Mouse (Mus musculus) liver, embryonic 11.5 days (tissue): ENCODE measurements around the gene Prpsap2. TPM values are rescaled to one million over a fixed set of nuclear protein-coding genes. Genes with fewer than 3 reads are reported as not detected.
"Not testable (repeated sequence)": the region's sequence is repeated elsewhere in the genome, so short reads cannot be mapped to it uniquely, and the experiment has no call there.

ENCODE experiments used
- ATAC-seq: fragments of 200-750 bp; cut with Nextera tagmentation; replicated peaks from 2 replicates; pipeline ENCODE4 v1.8.0; 2017; ENCODE audit warnings: moderate number of reproducible peaks, mild to moderate bottlenecking, moderate TSS enrichment, moderate library complexity; ENCODE audit not compliant: low FRiP score
- DNase-seq: peaks from one replicate; pipeline ENCODE4 v3.0.0-alpha.2; 2017; ENCODE audit warnings: low spot score
- H3K27ac ChIP-seq: fragments of 300-500 bp; sonication (generic); 2 replicates; pipeline ENCODE4 v1.5.1; 2014; ENCODE audit warnings: mild to moderate bottlenecking, low read depth, low read length, control low read depth
- H3K27me3 ChIP-seq: fragments of 300-500 bp; sonication (generic); replicated peaks from 2 replicates; pipeline ENCODE4 v1.6.1; 2014; ENCODE audit warnings: low read length, mixed read lengths; ENCODE audit not compliant: control insufficient read depth, insufficient read depth
- H3K36me3 ChIP-seq: fragments of 300-500 bp; sonication (generic); 2 replicates; pipeline ENCODE4 v1.6.1; 2014; ENCODE audit warnings: mild to moderate bottlenecking, low read length, moderate library complexity, mixed read lengths; ENCODE audit not compliant: control insufficient read depth, insufficient read depth
- H3K4me1 ChIP-seq: fragments of 300-500 bp; sonication (generic); replicated peaks from 2 replicates; pipeline ENCODE4 v1.6.1; 2014; ENCODE audit warnings: low read length, mixed read lengths; ENCODE audit not compliant: control insufficient read depth, insufficient read depth
- H3K4me2 ChIP-seq: fragments of 300-500 bp; sonication (generic); 2 replicates; pipeline ENCODE4 v1.6.1; 2014; ENCODE audit warnings: mild to moderate bottlenecking, control low read depth, moderate library complexity
- H3K4me3 ChIP-seq: fragments of 300-500 bp; sonication (generic); 2 replicates; pipeline ENCODE4 v1.5.1; 2014; ENCODE audit warnings: low read depth, low read length, control low read depth
- H3K9ac ChIP-seq: fragments of 300-500 bp; sonication (generic); 2 replicates; pipeline ENCODE4 v1.6.1; 2014; ENCODE audit warnings: low read depth, low read length, control low read depth
- H3K9me3 ChIP-seq: fragments of 300-500 bp; sonication (generic); 2 replicates; pipeline ENCODE4 v1.6.1; 2016; ENCODE audit warnings: low read length, inconsistent platforms, mixed read lengths; ENCODE audit not compliant: control insufficient read depth
- WGBS: fragments of 180-500 bp; shearing (Covaris S2); extraction: QIAGEN DNeasy Blood & Tissue Kit; methylation state at CpG from one replicate; pipeline ENCODE4 v1.1.7; 2014; 5-methylcytosine and 5-hydroxymethylcytosine counted together
- polyA plus RNA-seq: library from polyadenylated mRNA; unstranded; fragments of >200 nt; fragmentation: Nextera tagmentation; extraction: Ambion mirVana; gene quantifications from 2 replicates; pipeline ENCODE4 v1.2.1, GENCODE M21; 2014

Prpsap2 gene
- polyA plus RNA-seq, result 15.4 and 15.7 TPM in 2 replicates

GRCm38 (mm10) chr11:61761584-61762407, at the start of gene Prpsap2:
Gene Prpsap2 (minus strand): TSS chr11:61762088.
- no peaks in the 10 kb centered on the region for H3K36me3 ChIP-seq
- ATAC-seq (peak; percentile 94), DNase-seq (peak; percentile 99)
- H3K27ac ChIP-seq, result peak within 1 kb of the TSS; percentile 83
- H3K9ac ChIP-seq, result peak within 1 kb of the TSS; percentile 75
- WGBS, result under 1% methylated on average over 42 of the region's 51 CpGs
- H3K9me3 ChIP-seq, result no peaks in the 10 kb centered on the region
- H3K4me3 ChIP-seq, result peak within 1 kb of the TSS; percentile 70
- H3K4me2 ChIP-seq, result peak within 1 kb of the TSS; percentile 72
- H3K27me3 ChIP-seq, result no peaks in the 10 kb centered on the region
- H3K4me1 ChIP-seq, result peaks cover 21% of the 10 kb centered on the region

GRCm38 (mm10) chr11:61809793-61810192, 47.9 kb upstream of the Prpsap2 start:
- no peak overlapping the region for H3K4me3 ChIP-seq
- no peaks in the 10 kb centered on the region for H3K9me3 ChIP-seq
- H3K4me2 ChIP-seq, result no peak overlapping the region
- ATAC-seq, result no peak
- no peak overlapping the region for H3K27ac ChIP-seq
- H3K27me3 ChIP-seq, result no peaks in the 10 kb centered on the region
- WGBS, result 49% methylated on average over 4 of the region's 4 CpGs
- no peaks in the 10 kb centered on the region for H3K4me1 ChIP-seq
- H3K9ac ChIP-seq, result no peak overlapping the region
- H3K36me3 ChIP-seq, result no peaks in the 10 kb centered on the region; the same call in 1 of the 2 replicates
- DNase-seq, result no peak

GRCm38 (mm10) chr11:61808551-61809117, 46.7 kb upstream of the Prpsap2 start:
- 87% methylated on average over 2 of the region's 2 CpGs for WGBS
- Histone ChIP-seq H3K27me3 (no peaks in the 10 kb centered on the region), H3K4me3 (no peak overlapping the region), H3K9me3 (no peaks in the 10 kb centered on the region), H3K4me2 (no peak overlapping the region), H3K27ac (no peak overlapping the region), H3K9ac (no peak overlapping the region), H3K36me3 (no peaks in the 10 kb centered on the region; the same call in 1 of the 2 replicates), H3K4me1 (no peaks in the 10 kb centered on the region)
- no peak for ATAC-seq
- DNase-seq, result no peak

GRCm38 (mm10) chr11:61793441-61793840, 31.6 kb upstream of the Prpsap2 start:
- WGBS, result 85% methylated on average over 1 of the region's 1 CpGs
- H3K27ac ChIP-seq, result no peak overlapping the region
- no peak overlapping the region for H3K4me3 ChIP-seq
- H3K36me3 ChIP-seq, result no peaks in the 10 kb centered on the region
- H3K9me3 ChIP-seq, result no peaks in the 10 kb centered on the region
- no peaks in the 10 kb centered on the region for H3K4me1 ChIP-seq
- no peaks in the 10 kb centered on the region for H3K27me3 ChIP-seq
- H3K9ac ChIP-seq, result no peak overlapping the region
- no peak overlapping the region for H3K4me2 ChIP-seq
- DNase-seq (no peak), ATAC-seq (no peak)

GRCm38 (mm10) chr11:61788550-61788949, 26.7 kb upstream of the Prpsap2 start:
- Histone ChIP-seq H3K27ac (no peak overlapping the region), H3K4me3 (no peak overlapping the region), H3K9me3 (no peaks in the 10 kb centered on the region), H3K36me3 (peaks cover 2% of the 10 kb centered on the region; the same call in 1 of the 2 replicates), H3K27me3 (no peaks in the 10 kb centered on the region), H3K4me1 (no peaks in the 10 kb centered on the region), H3K9ac (no peak overlapping the region), H3K4me2 (no peak overlapping the region)
- 76% methylated on average over 1 of the region's 1 CpGs for WGBS
- DNase-seq (no peak), ATAC-seq (no peak)

- H3K9ac ChIP-seq, ATAC-seq, H3K4me2 ChIP-seq, H3K27me3 ChIP-seq, H3K36me3 ChIP-seq, H3K4me3 ChIP-seq, DNase-seq, H3K27ac ChIP-seq, H3K9me3 ChIP-seq, H3K4me1 ChIP-seq: not testable (repeated sequence)
- WGBS, result 87% methylated on average over 3 of the region's 3 CpGs
Observed at GRCm38 (mm10) chr11:61782526-61782925, 20.6 kb upstream of the Prpsap2 start.

- Histone ChIP-seq H3K4me2 (no peak overlapping the region), H3K9me3 (no peaks in the 10 kb centered on the region), H3K36me3 (peaks cover 2% of the 10 kb centered on the region; the same call in 1 of the 2 replicates), H3K9ac (no peak overlapping the region), H3K4me3 (no peak overlapping the region), H3K27ac (no peak overlapping the region), H3K27me3 (no peaks in the 10 kb centered on the region), H3K4me1 (no peaks in the 10 kb centered on the region)
- ATAC-seq (no peak), DNase-seq (no peak)
- WGBS, result 75% methylated on average over 4 of the region's 4 CpGs
Observed at GRCm38 (mm10) chr11:61774551-61775149, 12.8 kb upstream of the Prpsap2 start.

- H3K9ac ChIP-seq, result no peak overlapping the region
- no peaks in the 10 kb centered on the region for H3K9me3 ChIP-seq
- H3K4me1 ChIP-seq, result peaks cover 21% of the 10 kb centered on the region
- ATAC-seq (no peak), DNase-seq (peak; percentile 36)
- 56% methylated on average over 5 of the region's 5 CpGs for WGBS
- no peak overlapping the region for H3K27ac ChIP-seq
- peak overlapping the region; percentile 72 for H3K4me2 ChIP-seq
- H3K36me3 ChIP-seq, result peaks cover 4% of the 10 kb centered on the region; the same call in 1 of the 2 replicates
- no peak overlapping the region for H3K4me3 ChIP-seq
- H3K27me3 ChIP-seq, result no peaks in the 10 kb centered on the region
Observed at GRCm38 (mm10) chr11:61760518-61760917, 1.4 kb downstream of the Prpsap2 start.
